Mouse (Mus musculus): ENCODE measurements at regions not wholly inside any gene's neighbourhood (a gene's known extent, or its start where the extent isn't known, plus 50 kb on each side); places are given as distances from the start of the nearest gene placed in this dataset.

- TF ChIP-seq IRF4 (IDR thresholded peaks at IDR 0.05; ENCODE audit: low read depth, low read length) (no peak), MYC (IDR thresholded peaks at IDR 0.05; ENCODE audit: low read depth, low read length) (no peak), CHD1 (IDR thresholded peaks at IDR 0.05; ENCODE audit: low read depth, low read length) (no peak), USF2 (conservative IDR thresholded peaks at IDR 0.05; ENCODE audit: low read depth, low read length) (no peak), TCF12 (IDR thresholded peaks at IDR 0.05; ENCODE audit: low read depth, low read length) (no peak), E2F4 (IDR thresholded peaks at IDR 0.05; ENCODE audit: insufficient replicate concordance, low read depth, low read length) (no peak), TBP (conservative IDR thresholded peaks at IDR 0.05; ENCODE audit: low read depth, low read length) (no peak), HCFC1 (IDR thresholded peaks at IDR 0.05; ENCODE audit: low read depth, low read length) (no peak), SMC3 (IDR thresholded peaks at IDR 0.05; ENCODE audit: low read depth, low read length) (no peak), CHD2 (IDR thresholded peaks at IDR 0.05; ENCODE audit: low read length) (no peak), NRF1 (IDR thresholded peaks at IDR 0.05; ENCODE audit: low read depth, low read length) (no peak)
- DNase-seq (ENCODE audit: extremely low read depth): no peak
- H3K4me2 ChIP-seq (ENCODE audit: insufficient read depth, low read depth, poor library complexity, severe bottlenecking): no peak overlapping the region
- H3K4me3 ChIP-seq (replicated peaks in 1 of 3; ENCODE audit: low read depth in 2 of 3, low read length in 2 of 3, poor library complexity in 1 of 3): no peak overlapping the region
- no peaks in the 10 kb centered on the region for H3K36me3 ChIP-seq (replicated peaks in 1 of 2; ENCODE audit: control insufficient read depth in 1 of 2, insufficient read depth in 1 of 2, low read length in 1 of 2)
- no peaks in the 10 kb centered on the region for H3K4me1 ChIP-seq (ENCODE audit: control insufficient read depth in 1 of 2, insufficient read depth in 2 of 2)
- in situ Hi-C loops (cut with MboI; ENCODE audit: low pct_ligation_motif_present, low pct_unique_long_range_greater_than_20kb, low sequenced_read_pairs): no loop called here
- no peaks in the 10 kb centered on the region for H3K9me3 ChIP-seq (replicated peaks; ENCODE audit: low read length)
- H3K9ac ChIP-seq (ENCODE audit: insufficient read depth, low read depth): no peak overlapping the region
- H3K27me3 ChIP-seq (replicated peaks): no peaks in the 10 kb centered on the region
- dilution Hi-C loops (cut with MboI; ENCODE audit: extremely low pct_ligation_motif_present, extremely low pct_unique_long_range_greater_than_20kb, low sequenced_read_pairs): no loop called here
- no peaks in the 10 kb centered on the region for H3K79me2 ChIP-seq (replicated peaks; ENCODE audit: control insufficient read depth, extremely low read depth, insufficient read depth, poor library complexity, severe bottlenecking)
- no peak overlapping the region for H3K27ac ChIP-seq (ENCODE audit: insufficient read depth, low read depth)
Observed at GRCm38 (mm10) chr12:25533709-25534619, 437.0 kb upstream of the Id2 start.

- Histone ChIP-seq H3K27me3 (replicated peaks) (no peaks in the 10 kb centered on the region), H3K4me1 (ENCODE audit: control insufficient read depth in 1 of 2, insufficient read depth in 2 of 2) (no peaks in the 10 kb centered on the region), H3K9me3 (replicated peaks; ENCODE audit: low read length) (no peaks in the 10 kb centered on the region), H3K36me3 (replicated peaks in 1 of 2; ENCODE audit: control insufficient read depth in 1 of 2, insufficient read depth in 1 of 2, low read length in 1 of 2) (no peaks in the 10 kb centered on the region), H3K79me2 (replicated peaks; ENCODE audit: control insufficient read depth, extremely low read depth, insufficient read depth, poor library complexity, severe bottlenecking) (no peaks in the 10 kb centered on the region), H3K27ac (ENCODE audit: insufficient read depth, low read depth) (no peak overlapping the region), H3K9ac (ENCODE audit: insufficient read depth, low read depth) (no peak overlapping the region), H3K4me3 (replicated peaks in 1 of 3; ENCODE audit: low read depth in 2 of 3, low read length in 2 of 3, poor library complexity in 1 of 3) (no peak overlapping the region), H3K4me2 (ENCODE audit: insufficient read depth, low read depth, poor library complexity, severe bottlenecking) (no peak overlapping the region)
- dilution Hi-C loops (cut with MboI; ENCODE audit: extremely low pct_ligation_motif_present, extremely low pct_unique_long_range_greater_than_20kb, low sequenced_read_pairs) (no loop called here), in situ Hi-C loops (cut with MboI; ENCODE audit: low pct_ligation_motif_present, low pct_unique_long_range_greater_than_20kb, low sequenced_read_pairs) (no loop called here)
- no peak for DNase-seq (ENCODE audit: extremely low read depth)
- TF ChIP-seq TCF12 (IDR thresholded peaks at IDR 0.05; ENCODE audit: low read depth, low read length) (no peak), JUND (conservative IDR thresholded peaks at IDR 0.05; ENCODE audit: low read depth, low read length) (no peak), MAX (IDR thresholded peaks at IDR 0.05; ENCODE audit: low read length) (no peak), ZNF384 (IDR thresholded peaks at IDR 0.05; ENCODE audit: low read depth, low read length) (no peak), NRF1 (IDR thresholded peaks at IDR 0.05; ENCODE audit: low read depth, low read length) (no peak), CHD2 (IDR thresholded peaks at IDR 0.05; ENCODE audit: low read length) (no peak), ELF1 (IDR thresholded peaks at IDR 0.05; ENCODE audit: low read depth, low read length) (no peak), USF2 (conservative IDR thresholded peaks at IDR 0.05; ENCODE audit: low read depth, low read length) (no peak), ZMIZ1 (IDR thresholded peaks at IDR 0.05; ENCODE audit: low read depth, low read length) (no peak), RCOR1 (conservative IDR thresholded peaks at IDR 0.05; ENCODE audit: low read depth, low read length) (no peak), MAFK (IDR thresholded peaks at IDR 0.05; ENCODE audit: insufficient replicate concordance, low read length) (no peak), CTCF (conservative IDR thresholded peaks at IDR 0.05 in 1 of 2, IDR thresholded peaks at IDR 0.05 in 1 of 2; ENCODE audit: low read depth in 2 of 2, low read length in 2 of 2) (no peak), ZC3H11A (IDR thresholded peaks at IDR 0.05; ENCODE audit: low read depth, low read length) (no peak), UBTF (IDR thresholded peaks at IDR 0.05; ENCODE audit: low read depth, low read length) (no peak), MAZ (IDR thresholded peaks at IDR 0.05; ENCODE audit: low read depth, low read length) (no peak), IRF4 (IDR thresholded peaks at IDR 0.05; ENCODE audit: low read depth, low read length) (no peak), EP300 (IDR thresholded peaks at IDR 0.05; ENCODE audit: low read length) (no peak), MYC (IDR thresholded peaks at IDR 0.05; ENCODE audit: low read depth, low read length) (no peak)
Observed at GRCm38 (mm10) chr12:25530483-25530882, 433.5 kb upstream of the Id2 start.
